Mouse (Mus musculus) liver, embryonic 14.5 days (tissue): ENCODE results near the gene Hps1.

ENCODE experiments used
- CTCF ChIP-seq: IDR thresholded peaks from 2 replicates; pipeline ENCODE4 v1.5.1; 2016; ENCODE audit warnings: antibody characterized with exemption, low read depth, control low read depth
- EP300 ChIP-seq: IDR thresholded peaks from 2 replicates; pipeline ENCODE4 v1.6.1; 2016; ENCODE audit warnings: antibody characterized with exemption, low read depth

GRCm38 (mm10) chr19:42816261-42816660 is 36.5 kb upstream of the Hps1 start:
- TF ChIP-seq CTCF (no peak), EP300 (no peak)
